Mouse (Mus musculus) embryonic facial prominence, embryonic 11.5 days (tissue): Measurements from ENCODE around the gene Fgfr2. TPM values are rescaled to one million over a fixed set of nuclear protein-coding genes. Genes with fewer than 3 reads are reported as not detected.

Source experiments
- ATAC-seq: fragments of 200-750 bp; cut with Nextera tagmentation; replicated peaks from 2 replicates; pipeline ENCODE4 v1.8.0; 2017; ENCODE audit warnings: low read depth; ENCODE audit not compliant: insufficient number of reproducible peaks, low FRiP score, low TSS enrichment
- DNase-seq: peaks from one replicate; pipeline ENCODE4 v3.0.0-alpha.2; 2015; ENCODE audit warnings: low spot score
- H3K27ac ChIP-seq: fragments of 300-500 bp; sonication (generic); replicated peaks from 2 replicates; pipeline ENCODE4 v1.5.1; 2014; ENCODE audit warnings: mild to moderate bottlenecking, low read depth, low read length, control low read depth
- H3K27me3 ChIP-seq: fragments of 300-500 bp; sonication (generic); 2 replicates; pipeline ENCODE4 v1.6.1; 2014; ENCODE audit warnings: mild to moderate bottlenecking, low read length, moderate library complexity, mixed read lengths; ENCODE audit not compliant: control insufficient read depth, insufficient read depth
- H3K36me3 ChIP-seq: fragments of 300-500 bp; sonication (generic); replicated peaks from 2 replicates; pipeline ENCODE4 v1.6.1; 2014; ENCODE audit warnings: low read depth, mild to moderate bottlenecking, low read length, moderate library complexity, mixed read lengths; ENCODE audit not compliant: control insufficient read depth, insufficient read depth
- H3K4me1 ChIP-seq: fragments of 300-500 bp; sonication (generic); 2 replicates; pipeline ENCODE4 v1.6.1; 2014; ENCODE audit warnings: low read length, mixed read lengths; ENCODE audit not compliant: control insufficient read depth, insufficient read depth
- H3K4me2 ChIP-seq: fragments of 300-500 bp; sonication (generic); 2 replicates; pipeline ENCODE4 v1.6.1; 2014; ENCODE audit warnings: low read depth, mild to moderate bottlenecking, control low read depth, low read length, moderate library complexity
- H3K4me3 ChIP-seq: fragments of 300-500 bp; sonication (generic); 2 replicates; pipeline ENCODE4 v1.5.1; 2014; ENCODE audit warnings: low read depth, low read length, control low read depth
- H3K9ac ChIP-seq: fragments of 300-500 bp; sonication (generic); replicated peaks from 2 replicates; pipeline ENCODE4 v1.6.1; 2014; ENCODE audit warnings: mild to moderate bottlenecking, control low read depth, low read length
- H3K9me3 ChIP-seq: fragments of 300-500 bp; sonication (generic); replicated peaks from 2 replicates; pipeline ENCODE4 v1.6.1; 2016; ENCODE audit warnings: mild to moderate bottlenecking, low read length, inconsistent platforms, mixed read lengths; ENCODE audit not compliant: control insufficient read depth
- WGBS: fragments of 180-500 bp; shearing (Covaris S2); extraction: QIAGEN DNeasy Blood & Tissue Kit; methylation state at CpG from one replicate; pipeline ENCODE4 v1.1.7; 2014; 5-methylcytosine and 5-hydroxymethylcytosine counted together
- polyA plus RNA-seq: library from polyadenylated mRNA; unstranded; fragments of >200 nt; fragmentation: Nextera tagmentation; extraction: Ambion mirVana; gene quantifications from 2 replicates; pipeline ENCODE4 v1.2.1, GENCODE M21; 2014

Gene Fgfr2
- polyA plus RNA-seq, 1 experiment from 2014 or later: 75.6 TPM

- 86% methylated on average over 10 of the region's 10 CpGs for whole genome bisulfite sequencing
- DNase-seq: no peak
- no peak overlapping the region for H3K27ac ChIP-seq
Measured at GRCm38 (mm10) chr7:132402377-132403084, 720.6 kb downstream of the Fgfr2 start.

GRCm38 (mm10) chr7:132398487-132398886 lies 724.7 kb downstream of the Fgfr2 start:
- Histone ChIP-seq H3K9me3 (no peaks in the 10 kb centered on the region), H3K4me3 (no peak overlapping the region), H3K9ac (no peak overlapping the region), H3K27me3 (no peaks in the 10 kb centered on the region), H3K4me1 (no peaks in the 10 kb centered on the region; the same call in 1 of the 2 replicates), H3K27ac (no peak overlapping the region), H3K36me3 (no peaks in the 10 kb centered on the region), H3K4me2 (no peak overlapping the region)
- DNase-seq (no peak), ATAC-seq (no peak)
- 82% methylated on average over 3 of the region's 3 CpGs for WGBS

More at GRCm38 (mm10) chr7:132402377-132403084, 720.6 kb downstream of the Fgfr2 start:
- Histone ChIP-seq H3K4me2 (no peak overlapping the region), H3K9me3 (no peaks in the 10 kb centered on the region), H3K4me3 (no peak overlapping the region), H3K36me3 (no peaks in the 10 kb centered on the region), H3K27me3 (no peaks in the 10 kb centered on the region), H3K9ac (no peak overlapping the region), H3K4me1 (peaks cover 3% of the 10 kb centered on the region)
- ATAC-seq: no peak

- Histone ChIP-seq H3K36me3 (no peaks in the 10 kb centered on the region), H3K27me3 (no peaks in the 10 kb centered on the region), H3K27ac (no peak overlapping the region), H3K4me2 (no peak overlapping the region), H3K9me3 (no peaks in the 10 kb centered on the region), H3K4me1 (no peaks in the 10 kb centered on the region), H3K9ac (no peak overlapping the region), H3K4me3 (no peak overlapping the region)
- WGBS: 76% methylated on average over 7 of the region's 7 CpGs
- DNase-seq (no peak), ATAC-seq (no peak)
Measured at GRCm38 (mm10) chr7:132396661-132397322, 726.4 kb downstream of the Fgfr2 start.

- Histone ChIP-seq H3K4me3 (no peak overlapping the region), H3K9ac (no peak overlapping the region), H3K27ac (no peak overlapping the region), H3K36me3 (no peaks in the 10 kb centered on the region), H3K4me1 (no peaks in the 10 kb centered on the region; the same call in 1 of the 2 replicates), H3K9me3 (no peaks in the 10 kb centered on the region), H3K4me2 (no peak overlapping the region), H3K27me3 (no peaks in the 10 kb centered on the region)
- ATAC-seq: no peak
- no peak for DNase-seq
Measured at GRCm38 (mm10) chr7:132393582-132394175, 729.5 kb downstream of the Fgfr2 start.

GRCm38 (mm10) chr7:132393014-132393406 lies 730.1 kb downstream of the Fgfr2 start:
- Histone ChIP-seq H3K4me3 (no peak overlapping the region), H3K36me3 (no peaks in the 10 kb centered on the region), H3K27me3 (no peaks in the 10 kb centered on the region), H3K4me2 (no peak overlapping the region), H3K9ac (no peak overlapping the region), H3K27ac (no peak overlapping the region), H3K4me1 (no peaks in the 10 kb centered on the region; the same call in 1 of the 2 replicates), H3K9me3 (no peaks in the 10 kb centered on the region)
- WGBS: 69% methylated on average over 5 of the region's 5 CpGs
- no peak for ATAC-seq
- no peak for DNase-seq

- WGBS: 67% methylated on average over 13 of the region's 13 CpGs
- ATAC-seq (no peak), DNase-seq (no peak)
- no peaks in the 10 kb centered on the region for H3K36me3 ChIP-seq
- no peaks in the 10 kb centered on the region for H3K9me3 ChIP-seq
- no peak overlapping the region for H3K9ac ChIP-seq
- H3K4me1 ChIP-seq: no peaks in the 10 kb centered on the region; the same call in 1 of the 2 replicates
- H3K4me2 ChIP-seq: no peak overlapping the region
- no peak overlapping the region for H3K27ac ChIP-seq
- no peaks in the 10 kb centered on the region for H3K27me3 ChIP-seq
- H3K4me3 ChIP-seq: no peak overlapping the region
Measured at GRCm38 (mm10) chr7:132392233-132393013, 730.7 kb downstream of the Fgfr2 start.

GRCm38 (mm10) chr7:132389473-132389872 lies 733.7 kb downstream of the Fgfr2 start:
- 71% methylated on average over 7 of the region's 7 CpGs for WGBS
- Histone ChIP-seq H3K4me3 (no peak overlapping the region), H3K4me1 (no peaks in the 10 kb centered on the region; the same call in 1 of the 2 replicates), H3K36me3 (no peaks in the 10 kb centered on the region), H3K27ac (no peak overlapping the region), H3K4me2 (no peak overlapping the region), H3K9ac (no peak overlapping the region), H3K27me3 (no peaks in the 10 kb centered on the region), H3K9me3 (no peaks in the 10 kb centered on the region)
- no peak for ATAC-seq
- no peak for DNase-seq
